Mouse (Mus musculus): ENCODE data around the gene Xk.

GRCm38 (mm10) chrX:9257831-9258230, 14.7 kb upstream of the Xk start:
- no peak for TF ChIP-seq MXI1 (IDR thresholded peaks at IDR 0.05; ENCODE audit: low read depth, low read length)
- TF ChIP-seq CHD2 (IDR thresholded peaks at IDR 0.05; ENCODE audit: low read length) = no peak
- TF ChIP-seq POLR2A (IDR thresholded peaks at IDR 0.05; ENCODE audit: low read depth, low read length) = no peak
- TF ChIP-seq MAX (IDR thresholded peaks at IDR 0.05; ENCODE audit: low read length) = no peak

All from CH12.LX (cell line).